ENCODE assay signal across 21 mouse cellular contexts in genomic region chr15:21344749-21345148, GRCm38 (mm10).
DNase-seq lines count a peak whose midpoint lies in the region; ATAC-seq and TF ChIP-seq lines count a peak whose summit lies in the region.
"Had no signal": no experiment of that assay in that cellular context is flagged by ENCODE, and none has a peak within 500 bp of the region (broad histone marks: within the 10 kb centered on the region; RNA-seq: fewer than 3 reads in every experiment).

No protein-coding gene starts in this region.

- peak; percentile 79; the same call in 1 of the 2 replicates for ATAC-seq in embryonic facial prominence, embryonic 14.5 days (ENCODE audit: low read depth)
- ATAC-seq in forebrain, embryonic 12.5 days (ENCODE audit: low FRiP score), result peak; percentile 68; the same call in 1 of the 2 replicates
- peak; percentile 96 for ATAC-seq in midbrain, embryonic 13.5 days
- ATAC-seq: liver, embryonic 12.5 days had no signal

- H3K9ac ChIP-seq in embryonic facial prominence, embryonic 14.5 days (ENCODE audit: low read depth, low read length), result no peak overlapping the region
- no peak overlapping the region for H3K9ac ChIP-seq in forebrain, embryonic 12.5 days
- H3K9ac ChIP-seq in midbrain, embryonic 13.5 days (replicated peaks), result no peak overlapping the region
- H3K9ac ChIP-seq: heart, embryonic 13.5 days; limb, embryonic 12.5 days; liver, embryonic 12.5 days had no signal

- 59% methylated on average over 3 of the region's 3 CpGs for WGBS in embryonic facial prominence, embryonic 14.5 days
- 60% methylated on average over 3 of the region's 3 CpGs for WGBS in embryonic facial prominence, embryonic 10.5 days
- 16% methylated on average over 3 of the region's 3 CpGs for WGBS in forebrain, embryonic 12.5 days
- WGBS in midbrain, embryonic 13.5 days, result 14% methylated on average over 3 of the region's 3 CpGs

- H3K4me1 ChIP-seq in embryonic facial prominence, embryonic 14.5 days (ENCODE audit: control insufficient read depth, insufficient read depth, low read length), result no peaks in the 10 kb centered on the region
- H3K4me1 ChIP-seq in embryonic facial prominence, embryonic 10.5 days, result no peaks in the 10 kb centered on the region
- H3K4me1 ChIP-seq in forebrain, embryonic 12.5 days, result no peaks in the 10 kb centered on the region
- peaks cover 8% of the 10 kb centered on the region for H3K4me1 ChIP-seq in midbrain, embryonic 13.5 days (replicated peaks)
- H3K4me1 ChIP-seq: heart, embryonic 13.5 days; limb, embryonic 12.5 days; liver, embryonic 12.5 days had no signal

- TF ChIP-seq CTCF in left cerebral cortex, adult 2 months (IDR thresholded peaks at IDR 0.05), result no peak

- H3K9me3 ChIP-seq in embryonic facial prominence, embryonic 14.5 days (ENCODE audit: control insufficient read depth, low read length), result no peaks in the 10 kb centered on the region
- no peaks in the 10 kb centered on the region for H3K9me3 ChIP-seq in embryonic facial prominence, embryonic 10.5 days
- no peaks in the 10 kb centered on the region for H3K9me3 ChIP-seq in forebrain, embryonic 12.5 days
- no peaks in the 10 kb centered on the region for H3K9me3 ChIP-seq in midbrain, embryonic 13.5 days
- H3K9me3 ChIP-seq: heart, embryonic 13.5 days; limb, embryonic 12.5 days; liver, embryonic 12.5 days had no signal

- no peak overlapping the region for H3K4me3 ChIP-seq in embryonic facial prominence, embryonic 14.5 days (ENCODE audit: low read depth, low read length)
- no peak overlapping the region for H3K4me3 ChIP-seq in embryonic facial prominence, embryonic 10.5 days
- no peak overlapping the region for H3K4me3 ChIP-seq in forebrain, embryonic 12.5 days (replicated peaks)
- H3K4me3 ChIP-seq in midbrain, embryonic 13.5 days (replicated peaks), result no peak overlapping the region
- no peak overlapping the region for H3K4me3 ChIP-seq in left cerebral cortex, adult 2 months
- H3K4me3 ChIP-seq: heart, embryonic 13.5 days; limb, embryonic 12.5 days; liver, embryonic 12.5 days had no signal

- H3K4me2 ChIP-seq in embryonic facial prominence, embryonic 14.5 days (ENCODE audit: low read depth, low read length), result no peak overlapping the region
- H3K4me2 ChIP-seq in forebrain, embryonic 12.5 days, result no peak overlapping the region
- no peak overlapping the region for H3K4me2 ChIP-seq in midbrain, embryonic 13.5 days (replicated peaks)
- H3K4me2 ChIP-seq: heart, embryonic 13.5 days; limb, embryonic 12.5 days; liver, embryonic 12.5 days had no signal

- no peak overlapping the region for H3K27ac ChIP-seq in embryonic facial prominence, embryonic 14.5 days (replicated peaks; ENCODE audit: low read depth, low read length)
- no peak overlapping the region for H3K27ac ChIP-seq in embryonic facial prominence, embryonic 10.5 days (replicated peaks)
- no peak overlapping the region for H3K27ac ChIP-seq in forebrain, embryonic 12.5 days
- H3K27ac ChIP-seq in midbrain, embryonic 13.5 days, result no peak overlapping the region
- H3K27ac ChIP-seq in left cerebral cortex, adult 2 months, result no peak overlapping the region
- H3K27ac ChIP-seq: heart, embryonic 13.5 days; limb, embryonic 12.5 days; liver, embryonic 12.5 days had no signal

- intact Hi-C loops in left cerebral cortex, adult 2 months (cut with DNase I), result no loop called here

- DNase-seq in embryonic facial prominence, embryonic 14.5 days (ENCODE audit: low spot score), result peak; percentile 59
- DNase-seq in embryonic facial prominence, embryonic 10.5 days (ENCODE audit: low spot score), result no peak
- peak; percentile 22 for DNase-seq in brain, adult 2 months (ENCODE audit: low read depth, low spot score)
- no peak for DNase-seq in gastrocnemius, adult 8-10 months (ENCODE audit: low spot score in 2 of 2)
- no peak for DNase-seq in left cerebral cortex, adult 2 months (ENCODE audit: extremely low spot score in 1 of 2, low spot score in 2 of 2)
- no peak for DNase-seq in neural tube, embryonic 10.5 days (ENCODE audit: extremely low spot score, low spot score)
- DNase-seq: adrenal gland, postnatal 25 days; cerebellum, adult 9-10 months; gastrocnemius, postnatal 10 days; heart, adult 18-20 months; kidney, adult 2 months; kidney, postnatal 14 days; lung, adult 2 months; lung, postnatal 36 days; right cerebral cortex, adult 18-20 months; thymus, postnatal 25 days had no signal

- no peaks in the 10 kb centered on the region for H3K27me3 ChIP-seq in embryonic facial prominence, embryonic 14.5 days (replicated peaks; ENCODE audit: control insufficient read depth, insufficient read depth, low read length)
- no peaks in the 10 kb centered on the region for H3K27me3 ChIP-seq in embryonic facial prominence, embryonic 10.5 days (replicated peaks; ENCODE audit: low read depth, poor library complexity, severe bottlenecking)
- peaks cover 4% of the 10 kb centered on the region; the same call in 1 of the 2 replicates for H3K27me3 ChIP-seq in forebrain, embryonic 12.5 days
- H3K27me3 ChIP-seq in midbrain, embryonic 13.5 days, result no peaks in the 10 kb centered on the region
- H3K27me3 ChIP-seq: heart, embryonic 13.5 days; limb, embryonic 12.5 days; liver, embryonic 12.5 days had no signal

- no peaks in the 10 kb centered on the region for H3K36me3 ChIP-seq in embryonic facial prominence, embryonic 14.5 days (ENCODE audit: control insufficient read depth, insufficient read depth, low read length)
- no peaks in the 10 kb centered on the region for H3K36me3 ChIP-seq in embryonic facial prominence, embryonic 10.5 days (replicated peaks)
- no peaks in the 10 kb centered on the region for H3K36me3 ChIP-seq in forebrain, embryonic 12.5 days (replicated peaks)
- no peaks in the 10 kb centered on the region for H3K36me3 ChIP-seq in midbrain, embryonic 13.5 days
- H3K36me3 ChIP-seq: heart, embryonic 13.5 days; limb, embryonic 12.5 days; liver, embryonic 12.5 days had no signal

Comparison
In these comparisons a context has a peak if more than half of its experiments do, and no peak if none do; other contexts are left out.
1. DNase-seq: peak in embryonic facial prominence, embryonic 14.5 days (single experiment) and brain, adult 2 months (single experiment); none in embryonic facial prominence, embryonic 10.5 days (single experiment), gastrocnemius, adult 8-10 months (0 of 2), left cerebral cortex, adult 2 months (0 of 2) and neural tube, embryonic 10.5 days (single experiment).
2. Peak in every context shown above with its lines, with median percentiles within 50 percentile points of each other: ATAC-seq.